Mouse (Mus musculus) kidney, postnatal 25 days (tissue): ENCODE measurements around the gene Syn3.

Experiments used
- DNase-seq, 2 experiments: peaks; one replicate each; pipeline ENCODE4 v3.0.0; 2021; ENCODE audit warnings: mixed read lengths in 2 of 2

Gene Syn3

GRCm38 (mm10) chr10:86137589-86138173, 361.0 kb downstream of the Syn3 start:
- no peak for DNase-seq

- DNase-seq: no peak
These were observed 361.6 kb downstream of the Syn3 start for GRCm38 (mm10) chr10:86137106-86137505.

- DNase-seq: no peak
These were observed 362.4 kb downstream of the Syn3 start for GRCm38 (mm10) chr10:86136249-86136648.

DNA sequence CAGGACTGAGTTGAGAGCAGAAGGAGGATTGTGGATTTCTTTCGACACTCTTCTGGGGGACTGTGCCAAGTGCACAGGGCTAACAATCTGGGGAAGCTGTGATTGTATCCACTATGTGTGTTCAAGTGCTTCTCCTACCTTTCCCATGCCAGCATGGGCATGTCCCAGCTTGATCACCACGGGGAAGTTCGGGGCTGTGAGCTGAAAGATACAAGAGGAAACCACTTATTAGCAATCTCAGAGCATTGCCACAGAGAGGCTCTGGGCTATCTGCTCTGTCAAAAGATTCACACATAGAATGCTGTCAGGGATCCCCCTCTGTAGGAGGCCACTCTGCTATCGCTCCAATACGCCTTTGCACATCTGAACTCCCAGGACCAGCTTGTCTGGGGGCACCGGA, 363.8 kb downstream of the Syn3 start:
- no peak for DNase-seq

DNA sequence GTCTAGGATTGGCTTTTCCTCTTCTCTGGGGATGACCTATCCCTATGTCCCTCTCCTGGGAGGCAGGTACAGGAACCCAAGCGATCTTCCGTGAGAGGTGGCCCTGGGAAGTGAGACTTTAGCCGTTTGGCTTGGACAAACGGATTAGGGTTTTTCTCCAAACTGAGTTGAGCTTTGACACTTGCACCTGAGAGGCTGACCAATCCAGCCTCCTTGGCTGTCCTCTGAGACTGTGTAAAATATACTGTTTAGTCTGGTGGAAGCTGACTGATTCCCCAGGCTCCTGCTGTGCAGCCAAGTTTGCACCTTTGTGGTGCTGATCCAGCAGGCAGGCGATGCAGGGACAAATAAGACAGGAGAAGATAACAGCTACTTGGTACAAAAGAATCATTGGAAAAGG, 364.4 kb downstream of the Syn3 start:
- peak; percentile 16 to 50 for DNase-seq

- no peak for DNase-seq
These were observed 366.2 kb downstream of the Syn3 start for GRCm38 (mm10) chr10:86132420-86132956.

- peak; percentile 31 to 56 for DNase-seq
These were observed 369.6 kb downstream of the Syn3 start for GRCm38 (mm10) chr10:86129046-86129445.

- peak; percentile 41 to 49 for DNase-seq
These were observed 372.2 kb downstream of the Syn3 start for GRCm38 (mm10) chr10:86126478-86126877.

DNA sequence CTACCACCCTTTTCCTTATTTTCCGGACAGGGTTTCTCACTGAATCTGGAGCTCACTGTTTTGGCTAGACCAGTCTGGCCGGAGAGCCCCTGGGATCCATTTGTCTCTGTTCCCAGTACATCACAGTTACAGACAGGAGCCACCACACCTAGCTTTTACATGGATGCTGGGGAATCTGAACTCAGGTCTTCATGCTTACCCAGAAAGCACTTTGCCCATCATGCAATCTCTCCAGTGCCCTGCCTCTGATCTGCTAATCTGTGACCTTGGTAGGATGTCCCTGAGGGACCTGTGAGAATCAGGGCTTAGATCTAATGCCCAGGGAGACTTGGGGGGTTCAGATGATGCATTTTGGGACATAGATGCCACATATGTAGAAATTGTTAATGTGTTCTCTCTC, 373.3 kb downstream of the Syn3 start:
- DNase-seq: no peak

DNA sequence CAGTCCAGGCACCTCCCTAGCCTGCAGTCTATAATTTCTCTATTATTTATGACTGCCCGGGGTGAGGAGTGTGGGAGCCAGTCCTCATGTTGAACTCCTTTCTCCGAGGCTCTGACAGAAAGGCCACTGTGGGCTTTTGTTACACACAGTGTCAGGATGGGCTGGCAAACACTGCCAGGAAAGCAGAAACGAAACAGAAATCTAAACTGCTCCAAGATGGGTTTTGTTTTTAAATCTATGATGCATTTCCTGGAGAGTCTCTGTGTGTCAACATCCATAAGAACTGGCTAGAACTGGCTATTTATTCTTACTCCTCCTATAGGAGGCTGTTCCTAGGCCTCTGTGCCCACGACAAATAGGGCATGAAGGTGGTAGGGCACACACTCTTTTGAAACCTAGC, 374.6 kb downstream of the Syn3 start:
- peak in 1 of 2 experiments; percentile 59 for DNase-seq

- no peak for DNase-seq
These were observed 375.5 kb downstream of the Syn3 start for GRCm38 (mm10) chr10:86123224-86123623.

DNA sequence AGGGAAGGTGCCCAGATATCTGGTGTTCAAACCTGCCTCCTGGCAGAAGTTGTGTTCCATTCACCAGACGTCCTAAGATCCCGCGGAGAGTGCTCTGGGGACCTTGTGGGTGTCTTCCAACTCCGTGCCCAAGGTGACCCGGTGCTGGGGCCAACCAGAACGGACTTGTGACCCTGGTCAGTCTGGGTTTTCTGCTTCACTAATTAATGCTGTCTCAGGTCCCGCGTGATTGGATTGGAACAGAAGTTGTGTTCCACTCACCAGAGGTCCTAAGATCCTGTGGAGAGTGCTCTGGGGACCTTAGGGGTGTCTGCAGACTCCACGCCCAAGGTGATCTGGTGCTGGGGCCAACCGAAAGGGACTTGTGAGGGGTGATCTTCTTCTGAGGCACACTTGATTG, 376.2 kb downstream of the Syn3 start:
- DNase-seq: peak; percentile 76 to 90

- no peak for DNase-seq
These were observed 382.4 kb downstream of the Syn3 start for GRCm38 (mm10) chr10:86116268-86116667.

GRCm38 (mm10) chr10:86114431-86114848, 384.3 kb downstream of the Syn3 start:
- DNase-seq: peak in 1 of 2 experiments; percentile 70

- DNase-seq: no peak
These were observed 389.9 kb downstream of the Syn3 start for GRCm38 (mm10) chr10:86108797-86109196.

GRCm38 (mm10) chr10:86107681-86108080, 391.0 kb downstream of the Syn3 start:
- no peak for DNase-seq

GRCm38 (mm10) chr10:86103976-86104375, 394.7 kb downstream of the Syn3 start:
- DNase-seq: peak; percentile 68 to 86

DNA sequence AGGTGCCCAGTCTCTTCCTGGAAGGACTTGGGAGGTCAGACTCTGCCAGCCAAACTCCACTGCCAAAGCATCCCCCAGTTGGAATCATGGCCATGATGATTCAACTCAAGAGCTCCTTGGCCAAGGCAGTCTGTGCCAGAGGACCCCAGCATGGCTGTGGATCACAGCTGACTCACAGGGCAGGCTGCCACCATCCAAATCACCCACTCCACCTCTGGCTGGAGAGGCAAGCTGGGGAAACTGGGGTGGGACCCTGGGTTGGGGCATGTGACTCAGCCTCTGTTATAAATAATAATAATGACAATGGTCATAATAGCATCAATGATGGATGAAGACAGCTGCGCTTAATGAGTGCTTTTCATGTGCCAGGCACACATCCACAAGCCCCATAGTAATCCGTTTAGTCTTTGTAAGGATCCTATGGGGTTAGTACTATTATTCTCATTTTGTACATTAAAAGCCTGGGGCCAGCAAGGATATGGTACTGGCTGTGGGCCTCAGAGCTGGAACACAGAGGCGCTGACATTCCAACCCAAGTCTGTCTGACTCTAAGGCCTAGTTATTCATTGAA, 398.3 kb downstream of the Syn3 start:
- no peak for DNase-seq

DNA sequence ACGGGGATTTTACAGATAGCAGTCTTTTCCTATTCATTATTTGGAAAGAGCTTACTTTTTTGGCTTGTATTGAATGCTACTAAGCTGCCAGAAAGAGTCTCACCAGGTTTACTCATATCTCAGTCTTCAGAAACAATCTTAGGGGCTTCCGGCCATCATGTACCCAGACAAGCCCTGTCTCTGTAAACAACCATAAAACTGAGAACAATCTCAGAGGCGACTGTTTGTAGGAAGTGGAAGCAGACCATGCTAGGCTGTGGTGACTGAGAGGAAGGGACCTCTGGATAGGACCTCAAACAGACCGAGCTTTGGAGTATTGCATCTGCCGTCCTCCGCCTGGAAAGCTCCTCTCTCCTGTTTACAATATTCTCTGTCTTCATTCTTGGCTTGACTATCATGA, 400.3 kb downstream of the Syn3 start:
- DNase-seq: no peak

DNA sequence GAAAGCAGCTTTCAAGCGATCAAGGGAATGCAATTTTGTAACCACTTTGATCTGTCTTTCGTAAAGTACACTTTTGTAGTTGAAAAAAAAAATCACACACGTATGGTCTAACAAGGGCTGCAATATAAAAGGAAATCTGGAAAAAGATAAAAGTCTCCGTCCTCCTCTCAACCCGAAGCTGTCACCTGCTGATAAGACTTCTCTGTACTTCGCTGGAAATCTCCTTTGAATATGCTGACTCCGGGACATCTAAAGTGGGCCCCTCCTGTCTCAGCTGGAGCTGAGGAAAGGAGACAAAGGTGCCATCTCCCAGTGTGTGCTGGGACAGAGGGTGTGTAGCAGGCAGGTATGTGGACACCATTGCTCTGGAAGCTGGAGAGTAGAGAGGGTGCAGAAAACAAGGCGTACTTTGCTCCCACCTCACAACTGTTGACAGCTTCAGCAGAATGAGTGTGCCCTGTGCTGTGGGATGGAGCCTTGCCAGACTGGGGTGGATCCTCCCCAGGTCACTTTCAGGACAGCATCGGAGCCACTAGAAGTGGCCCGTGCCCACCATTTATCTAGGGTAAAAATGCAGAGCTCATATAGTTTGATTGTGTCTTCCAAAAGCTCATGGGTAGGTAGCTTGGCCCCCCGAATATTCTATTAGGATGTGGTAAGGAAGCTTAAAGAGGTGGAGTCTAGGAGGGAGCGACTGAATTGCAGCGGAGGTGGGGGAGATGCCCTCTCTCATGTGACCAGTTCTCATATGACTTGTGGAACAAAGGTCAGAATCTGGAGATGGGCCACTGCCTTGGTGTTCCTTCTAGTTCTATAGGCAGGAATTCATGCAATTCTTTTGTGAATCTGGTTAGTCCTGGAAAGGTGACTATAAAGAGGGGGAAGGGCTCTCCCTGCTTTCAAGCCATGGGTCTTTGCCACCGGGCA, 405.3 kb downstream of the Syn3 start:
- DNase-seq: peak; percentile 69 to 85

GRCm38 (mm10) chr10:86091919-86092318, 406.8 kb downstream of the Syn3 start:
- peak in 1 of 2 experiments; percentile 47 for DNase-seq

DNA sequence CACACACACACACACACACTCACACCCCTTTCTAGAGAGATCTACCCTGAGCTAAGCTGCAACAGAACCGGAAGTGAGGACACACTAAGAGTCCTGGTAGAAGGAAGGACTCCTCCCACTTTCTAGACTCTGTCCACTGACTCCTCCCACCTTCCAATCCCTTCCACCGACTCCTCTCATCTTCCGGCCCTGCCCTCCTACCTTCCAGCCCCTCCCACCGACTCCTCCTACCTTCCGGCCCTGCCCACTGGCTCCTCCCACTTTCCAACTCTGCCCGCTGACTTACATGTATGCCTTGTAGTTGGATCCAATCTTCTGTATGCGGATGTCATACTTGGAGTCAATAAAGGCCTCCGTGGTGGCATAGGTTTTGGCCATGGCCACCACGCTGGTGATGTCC, 418.8 kb downstream of the Syn3 start:
- no peak for DNase-seq

GRCm38 (mm10) chr10:86078761-86079160, 419.9 kb downstream of the Syn3 start:
- DNase-seq: no peak

GRCm38 (mm10) chr10:86077272-86077671, 421.4 kb downstream of the Syn3 start:
- DNase-seq: no peak
